Mouse (Mus musculus) liver, embryonic 12.5 days (tissue): Measurements from ENCODE around the gene Mblac2. TPM values are rescaled to one million over a fixed set of nuclear protein-coding genes. Genes with fewer than 3 reads are reported as not detected.

Experiments
- ATAC-seq: fragments of 200-750 bp; cut with Nextera tagmentation; 2 replicates; pipeline ENCODE4 v1.8.0; 2017; ENCODE audit warnings: moderate number of reproducible peaks, mild to moderate bottlenecking, moderate library complexity
- H3K27ac ChIP-seq: fragments of 300-500 bp; sonication (generic); 2 replicates; pipeline ENCODE4 v1.5.1; 2016; ENCODE audit warnings: mild to moderate bottlenecking
- H3K27me3 ChIP-seq: fragments of 300-500 bp; sonication (generic); replicated peaks from 2 replicates; pipeline ENCODE4 v1.6.1; 2016; ENCODE audit warnings: mild to moderate bottlenecking, moderate library complexity
- H3K36me3 ChIP-seq: fragments of 300-500 bp; sonication (generic); 2 replicates; pipeline ENCODE4 v1.6.1; 2016; ENCODE audit warnings: mild to moderate bottlenecking, moderate library complexity
- H3K4me1 ChIP-seq: fragments of 300-500 bp; sonication (generic); 2 replicates; pipeline ENCODE4 v1.6.1; 2016
- H3K4me2 ChIP-seq: fragments of 300-500 bp; sonication (generic); 2 replicates; pipeline ENCODE4 v1.6.1; 2016; ENCODE audit warnings: mild to moderate bottlenecking, moderate library complexity
- H3K4me3 ChIP-seq: fragments of 300-500 bp; sonication (generic); 2 replicates; pipeline ENCODE4 v1.5.1; 2016; ENCODE audit warnings: mild to moderate bottlenecking, moderate library complexity
- H3K9ac ChIP-seq: fragments of 300-500 bp; sonication (generic); 2 replicates; pipeline ENCODE4 v1.6.1; 2016; ENCODE audit warnings: mild to moderate bottlenecking, moderate library complexity
- H3K9me3 ChIP-seq: fragments of 300-500 bp; sonication (generic); replicated peaks from 2 replicates; pipeline ENCODE4 v1.6.1; 2016; ENCODE audit warnings: mild to moderate bottlenecking, moderate library complexity
- WGBS: fragments of 180-500 bp; shearing (Covaris S2); methylation state at CpG from one replicate; pipeline ENCODE4 v1.1.7; 2016; ENCODE audit not compliant: insufficient replicate concordance; 5-methylcytosine and 5-hydroxymethylcytosine counted together
- polyA plus RNA-seq: library from polyadenylated mRNA; unstranded; fragments of >200 nt; fragmentation: Nextera tagmentation; extraction: Ambion mirVana; gene quantifications from 2 replicates; pipeline ENCODE4 v1.2.1, GENCODE M21; 2016

The Mblac2 gene
- polyA plus RNA-seq, 1 experiment from 2014 or later, result 3.0 TPM

DNA sequence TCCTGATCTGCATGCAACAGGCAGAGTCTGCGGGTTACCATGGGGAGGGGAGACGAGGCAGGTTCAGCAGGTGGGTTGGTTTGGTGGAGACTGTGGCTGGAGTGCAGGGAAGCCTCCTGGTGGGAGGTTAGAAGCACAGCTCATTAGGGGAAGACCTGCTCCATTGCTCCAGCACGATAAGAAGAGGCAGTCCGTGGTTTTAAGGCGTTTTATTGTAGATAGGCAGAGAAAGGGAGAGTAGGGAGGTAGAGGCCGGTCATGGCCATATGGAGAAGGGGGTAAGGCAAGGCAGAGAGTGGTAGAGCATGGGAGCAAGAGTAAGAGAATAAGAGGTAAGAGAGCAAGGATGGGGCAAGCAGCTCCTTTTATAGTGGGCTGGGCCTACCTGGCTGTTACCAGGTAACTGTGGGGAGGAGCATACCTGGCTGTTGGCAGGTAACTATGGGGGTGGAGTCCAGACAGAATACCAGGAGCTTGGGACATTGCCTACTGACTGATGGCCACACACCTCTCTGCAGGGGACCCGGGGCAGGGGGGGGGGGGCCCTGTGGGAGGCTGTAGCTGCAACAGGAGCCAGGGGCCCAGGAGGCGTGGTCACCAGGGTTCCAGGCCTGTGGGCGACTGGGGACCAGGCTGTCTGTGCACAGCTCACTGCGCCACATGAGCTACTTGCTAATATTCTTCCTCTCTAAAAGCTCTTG is 32.4 kb downstream of the Mblac2 start:
- WGBS, result 28% methylated on average over 10 of the region's 10 CpGs
- H3K27ac ChIP-seq, result peak overlapping the region; percentile 36; the same call in 1 of the 2 replicates
- peak overlapping the region; percentile 45 for H3K4me2 ChIP-seq
- H3K4me1 ChIP-seq, result peaks cover 35% of the 10 kb centered on the region
- H3K4me3 ChIP-seq, result no peak overlapping the region
- peak; percentile 85 for ATAC-seq
- no peak overlapping the region; the same call in 1 of the 2 replicates for H3K9ac ChIP-seq
- no peaks in the 10 kb centered on the region for H3K9me3 ChIP-seq
- no peaks in the 10 kb centered on the region for H3K36me3 ChIP-seq
- no peaks in the 10 kb centered on the region for H3K27me3 ChIP-seq

DNA sequence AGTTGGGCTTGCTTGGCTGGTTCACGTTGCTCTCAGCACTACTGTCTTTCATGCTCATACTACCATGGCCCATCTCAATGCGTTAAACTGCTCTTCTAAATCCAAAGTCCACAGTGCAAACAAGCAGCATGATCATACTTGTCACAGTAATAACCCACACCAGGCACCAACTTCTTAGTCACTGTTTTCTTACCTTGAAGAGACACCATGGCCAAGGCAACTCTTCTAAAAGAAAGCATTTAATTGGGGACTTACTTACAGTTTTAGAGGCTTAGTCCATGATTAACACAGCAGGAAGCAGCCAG is 32.9 kb downstream of the Mblac2 start:
- ATAC-seq, result no peak
- H3K27me3 ChIP-seq, result no peaks in the 10 kb centered on the region
- no peaks in the 10 kb centered on the region for H3K36me3 ChIP-seq
- no peak overlapping the region for H3K9ac ChIP-seq
- peak overlapping the region; percentile 45; the same call in 1 of the 2 replicates for H3K4me2 ChIP-seq
- no peaks in the 10 kb centered on the region for H3K9me3 ChIP-seq
- 58% methylated on average over 2 of the region's 2 CpGs for WGBS
- H3K4me1 ChIP-seq, result peaks cover 35% of the 10 kb centered on the region
- no peak overlapping the region for H3K4me3 ChIP-seq
- no peak overlapping the region for H3K27ac ChIP-seq

DNA sequence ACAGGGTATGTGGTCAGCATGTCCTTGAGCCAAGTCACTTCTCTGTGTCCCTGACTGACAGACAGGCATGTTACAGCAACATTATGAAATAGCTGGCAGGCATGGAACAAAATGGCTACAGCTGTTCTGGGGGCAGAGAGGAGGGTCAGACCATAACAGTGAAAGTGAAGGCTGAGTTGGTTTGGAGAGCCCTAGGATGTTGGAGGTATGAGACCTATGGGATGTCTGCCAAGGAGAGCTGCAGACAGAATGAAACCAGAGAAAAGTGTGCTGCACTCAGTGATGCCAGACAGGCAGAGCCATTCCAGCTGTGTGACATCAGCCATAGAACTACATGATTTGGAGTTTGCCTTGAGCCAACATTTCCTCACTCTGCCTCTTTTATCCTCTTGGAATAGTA is 43.7 kb downstream of the Mblac2 start:
- no peak overlapping the region for H3K9ac ChIP-seq
- H3K27me3 ChIP-seq, result no peaks in the 10 kb centered on the region
- ATAC-seq, result no peak

GRCm38 (mm10) chr13:81755324-81755723 is 44.2 kb downstream of the Mblac2 start:
- WGBS, result 73% methylated on average over 1 of the region's 1 CpGs
- H3K4me1 ChIP-seq, result no peaks in the 10 kb centered on the region
- no peak overlapping the region for H3K4me2 ChIP-seq
- ATAC-seq, result no peak
- no peaks in the 10 kb centered on the region for H3K27me3 ChIP-seq
- H3K36me3 ChIP-seq, result no peaks in the 10 kb centered on the region
- no peak overlapping the region for H3K27ac ChIP-seq
- H3K4me3 ChIP-seq, result no peak overlapping the region
- H3K9ac ChIP-seq, result no peak overlapping the region
- H3K9me3 ChIP-seq, result no peaks in the 10 kb centered on the region

More for the DNA sequence above, 43.7 kb downstream of the Mblac2 start:
- Histone ChIP-seq H3K4me1 (no peaks in the 10 kb centered on the region), H3K4me2 (no peak overlapping the region), H3K36me3 (no peaks in the 10 kb centered on the region), H3K27ac (no peak overlapping the region), H3K4me3 (no peak overlapping the region), H3K9me3 (no peaks in the 10 kb centered on the region)

DNA sequence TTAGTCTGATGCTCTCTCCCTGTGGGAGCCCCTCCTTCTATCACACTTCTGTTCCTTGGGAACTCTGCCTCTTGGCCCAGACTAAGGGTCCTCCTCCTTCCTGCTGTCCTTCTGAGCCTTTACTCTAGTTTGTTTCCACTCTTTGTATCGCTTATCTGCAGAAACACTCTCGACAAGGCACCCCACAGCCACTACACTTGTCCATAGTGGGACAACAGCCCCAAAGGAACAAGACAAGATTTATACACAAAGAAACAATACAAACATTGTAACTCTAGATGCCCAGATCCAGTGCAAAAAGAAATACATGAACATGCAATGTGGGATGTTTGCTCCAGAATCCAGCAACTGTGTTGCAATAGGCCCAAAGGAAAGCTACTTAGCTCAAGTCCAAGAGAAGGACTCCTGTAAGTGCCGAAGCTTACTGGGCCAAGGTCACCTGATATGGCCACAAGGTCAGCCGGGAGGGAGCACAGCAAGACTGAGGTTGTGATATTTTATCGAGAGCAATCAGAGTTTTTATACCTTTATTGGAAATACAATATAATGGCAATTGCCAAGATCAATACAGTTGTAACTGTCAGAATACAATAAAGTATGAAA is 46.0 kb downstream of the Mblac2 start:
- H3K4me2 ChIP-seq, result no peak overlapping the region
- H3K4me3 ChIP-seq, result no peak overlapping the region
- no peaks in the 10 kb centered on the region for H3K9me3 ChIP-seq
- H3K4me1 ChIP-seq, result 0 out of 2 replicates have a peak, but pooled peaks cover 3% of the 10 kb centered on the region
- no peaks in the 10 kb centered on the region for H3K27me3 ChIP-seq
- H3K9ac ChIP-seq, result no peak overlapping the region
- H3K36me3 ChIP-seq, result no peaks in the 10 kb centered on the region
- H3K27ac ChIP-seq, result no peak overlapping the region
- ATAC-seq, result no peak
- WGBS, result 65% methylated on average over 5 of the region's 5 CpGs

- no peak overlapping the region for H3K4me2 ChIP-seq
- no peaks in the 10 kb centered on the region for H3K36me3 ChIP-seq
- H3K4me1 ChIP-seq, result 0 out of 2 replicates have a peak, but pooled peaks cover 3% of the 10 kb centered on the region
- WGBS, result 28% methylated on average over 3 of the region's 3 CpGs
- no peak for ATAC-seq
- H3K27me3 ChIP-seq, result no peaks in the 10 kb centered on the region; the same call in 1 of the 2 replicates
- H3K9ac ChIP-seq, result no peak overlapping the region
- no peak overlapping the region for H3K27ac ChIP-seq
- no peaks in the 10 kb centered on the region for H3K9me3 ChIP-seq
- H3K4me3 ChIP-seq, result no peak overlapping the region
Measured at GRCm38 (mm10) chr13:81760379-81760778, 49.2 kb downstream of the Mblac2 start.

DNA sequence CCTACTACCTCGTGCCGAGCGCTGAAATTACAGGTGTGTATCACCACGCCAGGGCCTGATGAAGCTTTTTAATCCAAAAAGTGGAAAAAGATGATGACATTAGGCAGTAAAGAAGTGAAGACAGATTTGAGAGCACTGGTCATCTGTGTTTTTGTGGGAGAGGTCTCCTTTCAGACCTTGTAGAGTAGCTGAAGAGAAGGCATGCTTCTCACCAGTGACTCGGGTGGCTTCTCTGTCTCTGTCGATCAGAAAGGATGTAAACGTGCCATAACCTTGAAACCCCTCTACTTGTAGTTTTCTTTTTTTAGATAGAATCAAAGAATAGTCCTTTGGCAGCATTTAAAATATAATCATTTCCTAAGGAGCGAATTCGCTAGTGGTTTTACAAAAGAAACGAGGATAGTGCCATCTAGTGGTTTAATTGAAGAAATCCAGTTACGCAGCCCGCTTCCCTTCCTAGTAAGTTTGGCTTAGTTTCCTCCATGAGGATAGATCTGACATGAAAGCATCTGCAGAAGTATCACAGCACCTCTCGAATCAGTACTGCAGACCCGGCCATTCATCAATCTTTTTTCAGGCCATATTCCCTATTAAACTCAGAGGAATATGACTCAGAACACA is 50.5 kb downstream of the Mblac2 start:
- H3K36me3 ChIP-seq, result no peaks in the 10 kb centered on the region
- H3K4me1 ChIP-seq, result 0 out of 2 replicates have a peak, but pooled peaks cover 3% of the 10 kb centered on the region
- H3K4me3 ChIP-seq, result no peak overlapping the region
- H3K27ac ChIP-seq, result no peak overlapping the region
- 0 out of 2 replicates have a peak, but pooled peaks have one; percentile 15 for ATAC-seq
- WGBS, result 32% methylated on average over 14 of the region's 14 CpGs
- no peaks in the 10 kb centered on the region for H3K9me3 ChIP-seq
- no peak overlapping the region for H3K9ac ChIP-seq
- H3K27me3 ChIP-seq, result no peaks in the 10 kb centered on the region; the same call in 1 of the 2 replicates
- H3K4me2 ChIP-seq, result 0 out of 2 replicates have a peak overlapping the region, but pooled peaks have one; percentile 8

GRCm38 (mm10) chr13:81764173-81764572 is 53.0 kb downstream of the Mblac2 start:
- Histone ChIP-seq H3K4me3 (no peak overlapping the region), H3K9me3 (no peaks in the 10 kb centered on the region), H3K27ac (no peak overlapping the region), H3K4me1 (0 out of 2 replicates have a peak, but pooled peaks cover 3% of the 10 kb centered on the region), H3K36me3 (no peaks in the 10 kb centered on the region), H3K4me2 (no peak overlapping the region), H3K27me3 (no peaks in the 10 kb centered on the region; the same call in 1 of the 2 replicates), H3K9ac (no peak overlapping the region)
- ATAC-seq, result no peak
- 72% methylated on average over 5 of the region's 5 CpGs for WGBS

DNA sequence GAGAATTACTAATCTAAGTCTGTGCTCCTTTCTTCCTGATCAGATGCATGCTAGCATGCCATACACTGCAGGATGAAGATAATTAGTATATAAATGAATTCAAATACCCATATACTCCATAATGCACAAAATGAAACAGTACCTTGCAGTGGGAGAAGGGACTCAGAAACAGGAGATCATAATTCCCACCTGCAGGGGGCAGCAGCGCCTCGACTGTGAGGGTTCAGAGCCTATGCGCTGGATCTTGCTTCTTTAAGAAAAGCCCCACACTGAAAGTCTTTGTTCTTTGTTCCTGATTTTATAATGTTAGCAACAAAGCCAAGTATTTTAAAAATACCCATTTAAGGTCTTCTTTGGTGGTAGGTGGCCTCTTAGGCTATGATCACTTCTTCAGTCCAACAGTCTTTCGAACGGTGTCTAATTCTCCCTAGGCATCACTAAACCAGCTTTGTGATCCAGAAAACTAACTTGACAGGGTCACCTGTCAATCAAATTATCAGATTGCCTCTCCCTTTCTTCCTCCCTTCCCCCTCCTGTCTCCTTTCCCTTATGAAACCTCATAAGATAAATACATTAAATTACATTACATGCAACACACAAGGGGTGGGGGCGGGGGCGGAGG is 56.0 kb downstream of the Mblac2 start:
- Histone ChIP-seq H3K9ac (no peak overlapping the region), H3K9me3 (no peaks in the 10 kb centered on the region), H3K36me3 (no peaks in the 10 kb centered on the region), H3K4me1 (no peaks in the 10 kb centered on the region), H3K4me3 (no peak overlapping the region), H3K27ac (no peak overlapping the region), H3K27me3 (no peaks in the 10 kb centered on the region; the same call in 1 of the 2 replicates), H3K4me2 (no peak overlapping the region)
- WGBS, result 78% methylated on average over 7 of the region's 7 CpGs
- no peak for ATAC-seq

- no peaks in the 10 kb centered on the region for H3K4me1 ChIP-seq
- no peak overlapping the region for H3K4me2 ChIP-seq
- WGBS, result 61% methylated on average over 3 of the region's 3 CpGs
- no peak overlapping the region for H3K27ac ChIP-seq
- no peak overlapping the region for H3K9ac ChIP-seq
- no peaks in the 10 kb centered on the region for H3K36me3 ChIP-seq
- H3K4me3 ChIP-seq, result no peak overlapping the region
- ATAC-seq, result no peak
- 0 out of 2 replicates have a peak, but pooled peaks cover 5% of the 10 kb centered on the region for H3K27me3 ChIP-seq
- H3K9me3 ChIP-seq, result no peaks in the 10 kb centered on the region
Measured at GRCm38 (mm10) chr13:81776217-81776616, 65.1 kb downstream of the Mblac2 start.

GRCm38 (mm10) chr13:81782475-81782874 is 71.3 kb downstream of the Mblac2 start:
- H3K27ac ChIP-seq, result peak overlapping the region; percentile 95
- no peak for ATAC-seq
- WGBS, result 27% methylated on average over 9 of the region's 9 CpGs
- no peaks in the 10 kb centered on the region for H3K9me3 ChIP-seq
- no peaks in the 10 kb centered on the region for H3K27me3 ChIP-seq
- peak overlapping the region; percentile 83 for H3K4me3 ChIP-seq
- H3K9ac ChIP-seq, result peak overlapping the region; percentile 89
- H3K36me3 ChIP-seq, result peaks cover 23% of the 10 kb centered on the region
- peaks cover 21% of the 10 kb centered on the region for H3K4me1 ChIP-seq
- peak overlapping the region; percentile 86 for H3K4me2 ChIP-seq

GRCm38 (mm10) chr13:81782971-81783404 is 71.8 kb downstream of the Mblac2 start, which contains the start of gene Cetn3:
Gene Cetn3 (plus strand): TSS chr13:81783077.
- Histone ChIP-seq H3K4me2 (peak within 1 kb of the TSS; percentile 86), H3K9ac (peak within 1 kb of the TSS; percentile 89), H3K27ac (peak within 1 kb of the TSS; percentile 95), H3K36me3 (peaks cover 27% of the 10 kb centered on the region), H3K4me3 (peak within 1 kb of the TSS; percentile 83), H3K27me3 (no peaks in the 10 kb centered on the region), H3K9me3 (no peaks in the 10 kb centered on the region), H3K4me1 (peaks cover 21% of the 10 kb centered on the region)
- WGBS, result under 1% methylated on average over 29 of the region's 29 CpGs
- ATAC-seq, result peak; percentile 89
